Mouse (Mus musculus): ENCODE results near the gene Rangrf. TPM values are rescaled to one million over a fixed set of nuclear protein-coding genes. Genes with fewer than 3 reads are reported as not detected.
"Not testable (repeated sequence)": the region's sequence is repeated elsewhere in the genome, so short reads cannot be mapped to it uniquely, and the experiment has no call there.

The Rangrf gene
- polyA plus RNA-seq, 1 experiment from 2014 or later, result 44.9 TPM

GRCm38 (mm10) chr11:68946806-68947440, 28.1 kb downstream of the Rangrf start:
- no peaks in the 10 kb centered on the region; the same call in 1 of the 2 replicates for H3K27me3 ChIP-seq (replicated peaks; ENCODE audit: control insufficient read depth, insufficient read depth, low read length)
- H3K36me3 ChIP-seq (ENCODE audit: control insufficient read depth, insufficient read depth, low read length), result no peaks in the 10 kb centered on the region
- peaks cover 4% of the 10 kb centered on the region; the same call in 1 of the 2 replicates for H3K4me1 ChIP-seq (ENCODE audit: control insufficient read depth, insufficient read depth, low read length)
- H3K27ac ChIP-seq (replicated peaks; ENCODE audit: low read depth, low read length), result no peak overlapping the region
- DNase-seq (ENCODE audit: low spot score) (peak; percentile 43), ATAC-seq (ENCODE audit: low read depth) (peak; percentile 20; the same call in 1 of the 2 replicates)
- WGBS, result 22% methylated on average over 12 of the region's 16 CpGs
- H3K9ac ChIP-seq (ENCODE audit: low read depth, low read length), result peak overlapping the region; percentile 48; the same call in 1 of the 2 replicates
- peak overlapping the region; percentile 40 for H3K4me2 ChIP-seq (ENCODE audit: low read depth, low read length)
- H3K4me3 ChIP-seq (ENCODE audit: low read depth, low read length), result peak overlapping the region; percentile 6; the same call in 1 of the 2 replicates
- no peaks in the 10 kb centered on the region for H3K9me3 ChIP-seq (ENCODE audit: control insufficient read depth, low read length)

DNA sequence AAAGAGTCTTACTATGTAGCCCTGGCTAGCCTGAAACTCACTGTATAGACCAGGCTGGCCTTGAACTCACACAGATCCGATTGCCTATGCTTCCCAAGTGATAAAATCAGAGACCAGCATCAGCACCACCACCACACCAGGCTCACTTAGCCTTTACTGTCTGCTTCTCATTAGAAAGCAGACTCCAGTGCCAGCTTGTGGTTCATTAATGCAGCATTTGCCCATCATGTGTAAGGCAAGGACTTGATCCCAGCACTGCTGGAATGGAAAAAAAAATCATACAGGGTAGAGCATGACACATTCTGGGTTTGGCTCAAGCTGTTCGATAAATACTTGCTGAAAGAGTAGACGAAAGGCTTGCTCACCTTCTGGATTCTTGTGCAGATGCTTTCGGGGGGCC, 29.0 kb downstream of the Rangrf start:
- Histone ChIP-seq H3K4me2 (ENCODE audit: low read depth, low read length) (no peak overlapping the region), H3K36me3 (ENCODE audit: control insufficient read depth, insufficient read depth, low read length) (no peaks in the 10 kb centered on the region), H3K4me3 (ENCODE audit: low read depth, low read length) (no peak overlapping the region), H3K9ac (ENCODE audit: low read depth, low read length) (no peak overlapping the region), H3K9me3 (ENCODE audit: control insufficient read depth, low read length) (no peaks in the 10 kb centered on the region), H3K4me1 (ENCODE audit: control insufficient read depth, insufficient read depth, low read length) (peaks cover 4% of the 10 kb centered on the region; the same call in 1 of the 2 replicates), H3K27me3 (replicated peaks; ENCODE audit: control insufficient read depth, insufficient read depth, low read length) (no peaks in the 10 kb centered on the region; the same call in 1 of the 2 replicates), H3K27ac (replicated peaks; ENCODE audit: low read depth, low read length) (no peak overlapping the region)
- WGBS, result 74% methylated on average over 4 of the region's 4 CpGs
- no peak for DNase-seq (ENCODE audit: low spot score)
- ATAC-seq (ENCODE audit: low read depth), result no peak

GRCm38 (mm10) chr11:68945245-68945644, 29.7 kb downstream of the Rangrf start:
- H3K4me3 ChIP-seq (ENCODE audit: low read depth, low read length), result no peak overlapping the region
- H3K4me2 ChIP-seq (ENCODE audit: low read depth, low read length), result no peak overlapping the region
- 85% methylated on average over 2 of the region's 2 CpGs for WGBS
- DNase-seq (ENCODE audit: low spot score) (no peak), ATAC-seq (ENCODE audit: low read depth) (no peak)
- H3K27me3 ChIP-seq (replicated peaks; ENCODE audit: control insufficient read depth, insufficient read depth, low read length), result no peaks in the 10 kb centered on the region; the same call in 1 of the 2 replicates
- no peaks in the 10 kb centered on the region for H3K9me3 ChIP-seq (ENCODE audit: control insufficient read depth, low read length)
- H3K27ac ChIP-seq (replicated peaks; ENCODE audit: low read depth, low read length), result no peak overlapping the region
- H3K36me3 ChIP-seq (ENCODE audit: control insufficient read depth, insufficient read depth, low read length), result no peaks in the 10 kb centered on the region
- no peak overlapping the region for H3K9ac ChIP-seq (ENCODE audit: low read depth, low read length)
- H3K4me1 ChIP-seq (ENCODE audit: control insufficient read depth, insufficient read depth, low read length), result peaks cover 8% of the 10 kb centered on the region; the same call in 1 of the 2 replicates

DNA sequence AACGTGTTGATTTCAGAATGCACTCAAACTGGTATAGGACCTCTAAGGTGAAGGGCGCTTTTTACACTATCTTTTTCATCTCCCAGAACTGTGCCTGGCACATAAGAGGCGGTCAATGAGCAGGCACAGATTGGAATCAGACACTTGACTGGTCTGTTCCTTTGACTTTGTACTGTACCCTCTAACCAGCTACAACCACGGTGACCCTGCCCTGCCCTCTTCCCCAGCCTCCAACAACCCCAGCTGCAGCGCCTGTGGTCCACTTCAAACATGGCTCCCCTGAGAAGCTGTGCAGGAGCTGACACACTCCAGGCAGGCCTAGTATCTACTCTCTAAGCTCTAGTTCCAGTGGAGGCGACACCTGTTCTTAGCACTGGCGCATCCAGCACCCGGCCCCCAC, 32.3 kb downstream of the Rangrf start:
- no peak overlapping the region for H3K27ac ChIP-seq (replicated peaks; ENCODE audit: low read depth, low read length)
- no peaks in the 10 kb centered on the region for H3K9me3 ChIP-seq (ENCODE audit: control insufficient read depth, low read length)
- DNase-seq (ENCODE audit: low spot score) (no peak), ATAC-seq (ENCODE audit: low read depth) (no peak)
- WGBS, result 84% methylated on average over 8 of the region's 8 CpGs
- no peaks in the 10 kb centered on the region for H3K36me3 ChIP-seq (ENCODE audit: control insufficient read depth, insufficient read depth, low read length)
- no peak overlapping the region for H3K9ac ChIP-seq (ENCODE audit: low read depth, low read length)
- H3K27me3 ChIP-seq (replicated peaks; ENCODE audit: control insufficient read depth, insufficient read depth, low read length), result no peaks in the 10 kb centered on the region; the same call in 1 of the 2 replicates
- no peak overlapping the region for H3K4me3 ChIP-seq (ENCODE audit: low read depth, low read length)
- H3K4me1 ChIP-seq (ENCODE audit: control insufficient read depth, insufficient read depth, low read length), result peaks cover 9% of the 10 kb centered on the region; the same call in 1 of the 2 replicates
- H3K4me2 ChIP-seq (ENCODE audit: low read depth, low read length), result no peak overlapping the region

- no peak for DNase-seq (ENCODE audit: low spot score)
These were observed 34.5 kb downstream of the Rangrf start for GRCm38 (mm10) chr11:68940516-68940915.

GRCm38 (mm10) chr11:68939451-68940304, 35.3 kb downstream of the Rangrf start:
- peak overlapping the region; percentile 45 for H3K4me3 ChIP-seq (ENCODE audit: low read depth, low read length)
- ATAC-seq (ENCODE audit: low read depth) (peak; percentile 99), DNase-seq (ENCODE audit: low spot score) (peak; percentile 97)
- H3K9me3 ChIP-seq (ENCODE audit: control insufficient read depth, low read length), result no peaks in the 10 kb centered on the region
- peaks cover 5% of the 10 kb centered on the region; the same call in 1 of the 2 replicates for H3K4me1 ChIP-seq (ENCODE audit: control insufficient read depth, insufficient read depth, low read length)
- H3K27ac ChIP-seq (replicated peaks; ENCODE audit: low read depth, low read length), result peak overlapping the region; percentile 61
- no peaks in the 10 kb centered on the region for H3K27me3 ChIP-seq (replicated peaks; ENCODE audit: control insufficient read depth, insufficient read depth, low read length)
- WGBS, result 2% methylated on average over 16 of the region's 16 CpGs
- H3K9ac ChIP-seq (ENCODE audit: low read depth, low read length), result peak overlapping the region; percentile 65
- peak overlapping the region; percentile 59 for H3K4me2 ChIP-seq (ENCODE audit: low read depth, low read length)
- H3K36me3 ChIP-seq (ENCODE audit: control insufficient read depth, insufficient read depth, low read length), result no peaks in the 10 kb centered on the region

More at GRCm38 (mm10) chr11:68940516-68940915, 34.5 kb downstream of the Rangrf start:
- Histone ChIP-seq H3K9ac (ENCODE audit: low read depth, low read length) (peak overlapping the region; percentile 65), H3K36me3 (ENCODE audit: control insufficient read depth, insufficient read depth, low read length) (no peaks in the 10 kb centered on the region), H3K27me3 (replicated peaks; ENCODE audit: control insufficient read depth, insufficient read depth, low read length) (no peaks in the 10 kb centered on the region), H3K4me3 (ENCODE audit: low read depth, low read length) (peak overlapping the region; percentile 45), H3K27ac (replicated peaks; ENCODE audit: low read depth, low read length) (0 out of 2 replicates have a peak overlapping the region, but pooled peaks have one; percentile 61), H3K4me2 (ENCODE audit: low read depth, low read length) (peak overlapping the region; percentile 59), H3K4me1 (ENCODE audit: control insufficient read depth, insufficient read depth, low read length) (peaks cover 5% of the 10 kb centered on the region; the same call in 1 of the 2 replicates), H3K9me3 (ENCODE audit: control insufficient read depth, low read length) (no peaks in the 10 kb centered on the region)
- WGBS, result 54% methylated on average over 4 of the region's 4 CpGs
- ATAC-seq (ENCODE audit: low read depth), result no peak

GRCm38 (mm10) chr11:68936951-68937350, 38.0 kb downstream of the Rangrf start:
- H3K27me3 ChIP-seq (replicated peaks; ENCODE audit: control insufficient read depth, insufficient read depth, low read length); ATAC-seq (ENCODE audit: low read depth); H3K36me3 ChIP-seq (ENCODE audit: control insufficient read depth, insufficient read depth, low read length); H3K9ac ChIP-seq (ENCODE audit: low read depth, low read length); H3K4me2 ChIP-seq (ENCODE audit: low read depth, low read length); H3K4me3 ChIP-seq (ENCODE audit: low read depth, low read length); DNase-seq (ENCODE audit: low spot score); H3K27ac ChIP-seq (replicated peaks; ENCODE audit: low read depth, low read length); H3K9me3 ChIP-seq (ENCODE audit: control insufficient read depth, low read length); H3K4me1 ChIP-seq (ENCODE audit: control insufficient read depth, insufficient read depth, low read length): not testable (repeated sequence)
- WGBS, result 91% methylated on average over 4 of the region's 4 CpGs

DNA sequence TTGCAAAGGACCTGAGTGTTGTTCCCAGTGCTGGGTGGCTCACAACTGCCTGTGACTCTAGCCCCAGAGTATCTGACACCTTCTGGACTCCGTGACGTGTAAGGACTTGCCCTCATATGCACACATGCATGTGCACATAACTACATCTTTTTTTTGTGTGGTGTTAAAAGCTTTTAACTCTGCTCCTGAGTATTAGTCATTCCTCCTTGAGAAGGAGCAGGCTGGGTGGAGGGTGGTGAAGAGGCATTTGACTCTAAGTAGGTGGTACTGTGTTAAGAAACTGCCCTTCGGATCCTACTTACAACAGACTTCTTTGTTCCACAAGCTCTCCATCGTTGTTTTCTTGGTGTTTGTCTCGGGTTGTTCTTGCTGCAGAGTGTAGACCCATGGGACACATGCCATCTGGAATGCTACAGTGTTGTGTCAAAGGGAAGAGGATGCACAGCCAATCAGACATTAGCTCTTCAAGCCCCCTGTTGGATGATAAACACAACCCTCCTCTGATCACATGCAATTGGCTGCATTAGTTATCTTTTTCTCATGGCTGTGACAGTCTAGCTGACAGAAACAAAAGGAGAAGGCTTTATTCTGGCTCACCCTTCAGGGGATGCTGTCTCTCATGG, 41.0 kb downstream of the Rangrf start:
- Histone ChIP-seq H3K4me3 (ENCODE audit: low read depth, low read length) (no peak overlapping the region), H3K27ac (replicated peaks; ENCODE audit: low read depth, low read length) (no peak overlapping the region), H3K4me2 (ENCODE audit: low read depth, low read length) (no peak overlapping the region), H3K9me3 (ENCODE audit: control insufficient read depth, low read length) (no peaks in the 10 kb centered on the region), H3K4me1 (ENCODE audit: control insufficient read depth, insufficient read depth, low read length) (no peaks in the 10 kb centered on the region), H3K27me3 (replicated peaks; ENCODE audit: control insufficient read depth, insufficient read depth, low read length) (no peaks in the 10 kb centered on the region), H3K9ac (ENCODE audit: low read depth, low read length) (no peak overlapping the region), H3K36me3 (ENCODE audit: control insufficient read depth, insufficient read depth, low read length) (no peaks in the 10 kb centered on the region)
- no peak for ATAC-seq (ENCODE audit: low read depth)
- 62% methylated on average over 5 of the region's 5 CpGs for WGBS
- no peak for DNase-seq (ENCODE audit: low spot score)
